Comparison of ENCODE assay signal across 28 mouse cellular contexts in genomic region chr3:28643252-28643947, GRCm38 (mm10). TPM values are rescaled to one million over a fixed set of nuclear protein-coding genes. Genes with fewer than 3 reads are reported as not detected.
DNase-seq lines count a peak whose midpoint lies in the region; ATAC-seq and TF ChIP-seq lines count a peak whose summit lies in the region.
"Had no signal": no experiment of that assay in that cellular context is flagged by ENCODE, and none has a peak within 500 bp of the region (broad histone marks: within the 10 kb centered on the region; RNA-seq: fewer than 3 reads in every experiment).

No protein-coding gene starts in this region.

- H3K4me1 ChIP-seq in hindbrain, embryonic 12.5 days = no peaks in the 10 kb centered on the region
- no peaks in the 10 kb centered on the region for H3K4me1 ChIP-seq in hindbrain, embryonic 11.5 days (replicated peaks; ENCODE audit: control insufficient read depth, insufficient read depth, low read length)
- H3K4me1 ChIP-seq in hindbrain, postnatal 0 days (ENCODE audit: insufficient read depth, low read length) = 0 out of 2 replicates have a peak, but pooled peaks cover 3% of the 10 kb centered on the region
- H3K4me1 ChIP-seq: embryonic facial prominence, embryonic 12.5 days had no signal

- no peaks in the 10 kb centered on the region for H3K9me3 ChIP-seq in hindbrain, embryonic 12.5 days (replicated peaks)
- no peaks in the 10 kb centered on the region for H3K9me3 ChIP-seq in hindbrain, embryonic 11.5 days (ENCODE audit: control insufficient read depth, low read length)
- H3K9me3 ChIP-seq in hindbrain, postnatal 0 days (ENCODE audit: low read length) = no peaks in the 10 kb centered on the region
- H3K9me3 ChIP-seq: embryonic facial prominence, embryonic 12.5 days; forebrain, embryonic 15.5 days had no signal

- WGBS in hindbrain, embryonic 12.5 days = 74% methylated on average over 9 of the region's 9 CpGs
- WGBS in hindbrain, embryonic 11.5 days = 81% methylated on average over 9 of the region's 9 CpGs
- WGBS in hindbrain, postnatal 0 days = 73% methylated on average over 9 of the region's 9 CpGs

- peak; percentile 43; the same call in 1 of the 2 replicates for ATAC-seq in hindbrain, embryonic 12.5 days (ENCODE audit: low FRiP score)
- ATAC-seq in hindbrain, embryonic 11.5 days (ENCODE audit: low FRiP score) = no peak
- ATAC-seq in hindbrain, postnatal 0 days = peak; percentile 55; the same call in 1 of the 2 replicates
- ATAC-seq: forebrain, embryonic 15.5 days; intestine, embryonic 16.5 days had no signal

- no peak for DNase-seq in hindbrain, embryonic 11.5 days (ENCODE audit: low spot score)
- DNase-seq in brain, adult 2 months (ENCODE audit: low read depth, low spot score) = peak; percentile 25
- peak; percentile 14 for DNase-seq in embryo, embryonic 11.5 days (ENCODE audit: low read depth, low spot score)
- peak; percentile 31 for DNase-seq in hindbrain, postnatal 0 days (ENCODE audit: low spot score)
- no peak for DNase-seq in thymus, postnatal 25 days
- no peak for DNase-seq in frontal cortex, postnatal 36 days (ENCODE audit: low spot score in 2 of 2)
- DNase-seq: adrenal gland, postnatal 36 days; cerebellum, adult 11 months; cerebellum, adult 9-11 months; gastrocnemius, postnatal 14 days; heart, postnatal 14 days; kidney, postnatal 10 days; liver; lung, adult 2 months; lung, postnatal 10 days; thymus, adult 2 months; thymus, postnatal 4 days had no signal

- H3K27me3 ChIP-seq in hindbrain, embryonic 12.5 days = no peaks in the 10 kb centered on the region
- H3K27me3 ChIP-seq in hindbrain, embryonic 11.5 days (ENCODE audit: control insufficient read depth, insufficient read depth, low read length) = no peaks in the 10 kb centered on the region
- H3K27me3 ChIP-seq in hindbrain, postnatal 0 days (ENCODE audit: insufficient read depth, low read length) = no peaks in the 10 kb centered on the region
- H3K27me3 ChIP-seq: embryonic facial prominence, embryonic 12.5 days; forebrain, embryonic 15.5 days had no signal

- no peak overlapping the region for H3K9ac ChIP-seq in hindbrain, embryonic 12.5 days
- H3K9ac ChIP-seq in hindbrain, embryonic 11.5 days (ENCODE audit: low read depth, low read length) = no peak overlapping the region
- H3K9ac ChIP-seq in hindbrain, postnatal 0 days (replicated peaks; ENCODE audit: low read length) = no peak overlapping the region
- H3K9ac ChIP-seq: embryonic facial prominence, embryonic 12.5 days; forebrain, embryonic 15.5 days; liver, embryonic 14.5 days had no signal

- TF ChIP-seq CTCF in hindbrain, postnatal 0 days (IDR thresholded peaks at IDR 0.05; ENCODE audit: low read depth) = no peak

- no peak overlapping the region for H3K4me3 ChIP-seq in hindbrain, embryonic 12.5 days
- H3K4me3 ChIP-seq in hindbrain, embryonic 11.5 days (ENCODE audit: low read depth, low read length) = no peak overlapping the region
- H3K4me3 ChIP-seq in hindbrain, postnatal 0 days (ENCODE audit: low read length) = no peak overlapping the region
- H3K4me3 ChIP-seq: embryonic facial prominence, embryonic 12.5 days; forebrain, embryonic 15.5 days had no signal

- no peak overlapping the region for H3K27ac ChIP-seq in hindbrain, embryonic 12.5 days
- no peak overlapping the region for H3K27ac ChIP-seq in hindbrain, embryonic 11.5 days (ENCODE audit: low read depth, low read length)
- 0 out of 2 replicates have a peak overlapping the region, but pooled peaks have one; percentile 9 for H3K27ac ChIP-seq in hindbrain, postnatal 0 days
- H3K27ac ChIP-seq: embryonic facial prominence, embryonic 12.5 days; forebrain, embryonic 15.5 days; liver, embryonic 14.5 days; macrophage had no signal

- no peak overlapping the region for H3K4me2 ChIP-seq in hindbrain, embryonic 12.5 days (replicated peaks)
- no peak overlapping the region for H3K4me2 ChIP-seq in hindbrain, embryonic 11.5 days (replicated peaks; ENCODE audit: low read depth, low read length)
- no peak overlapping the region for H3K4me2 ChIP-seq in hindbrain, postnatal 0 days (ENCODE audit: low read depth, low read length)
- H3K4me2 ChIP-seq: embryonic facial prominence, embryonic 12.5 days; forebrain, embryonic 15.5 days had no signal

- peaks cover 23% of the 10 kb centered on the region; the same call in 1 of the 2 replicates for H3K36me3 ChIP-seq in hindbrain, embryonic 12.5 days
- H3K36me3 ChIP-seq in hindbrain, embryonic 11.5 days (ENCODE audit: control insufficient read depth, insufficient read depth, low read length) = no peaks in the 10 kb centered on the region
- peaks cover 23% of the 10 kb centered on the region for H3K36me3 ChIP-seq in hindbrain, postnatal 0 days (ENCODE audit: insufficient read depth, low read length)
- H3K36me3 ChIP-seq: embryonic facial prominence, embryonic 12.5 days had no signal

RNA-seq across cellular contexts. Expression of gene Slc2a2, which starts 54.3 kb away (rescaled TPM):
- 0.31 TPM in 1 of 2 replicates, not detected in the other for polyA plus RNA-seq in hindbrain, embryonic 12.5 days (2016; fragmentation: Nextera tagmentation; extraction: Ambion mirVana)
- polyA plus RNA-seq in hindbrain, embryonic 11.5 days (2014; fragmentation: Nextera tagmentation; extraction: Ambion mirVana) = 0.25 TPM in 1 of 2 replicates, not detected in the other
- total RNA-seq in hindbrain, postnatal 0 days (2014; rRNA removed) = not detected in 2 replicates
- 0.09 TPM in 1 of 2 replicates, not detected in the other for polyA plus RNA-seq in hindbrain, postnatal 0 days (2015; fragmentation: Nextera tagmentation; extraction: Ambion mirVana)
- total RNA-seq: adrenal gland, postnatal 36 days; gastrocnemius, postnatal 14 days; layer of hippocampus, postnatal 10 days; left cerebral cortex, adult 18-20 months; left cerebral cortex, postnatal 14 days had no signal
- polyA plus RNA-seq: heart, embryonic 14.5 days; limb, embryonic 11.5 days; macrophage had no signal

Comparison
In these comparisons a context has a peak if more than half of its experiments do, and no peak if none do; other contexts are left out.
1. DNase-seq: peak in brain, adult 2 months (single experiment), embryo, embryonic 11.5 days (single experiment) and hindbrain, postnatal 0 days (single experiment); none in hindbrain, embryonic 11.5 days (single experiment), thymus, postnatal 25 days (single experiment) and frontal cortex, postnatal 36 days (0 of 2).